Mouse (Mus musculus): Measurements from ENCODE around the gene Efnb3. TPM values are rescaled to one million over a fixed set of nuclear protein-coding genes. Genes with fewer than 3 reads are reported as not detected.

Gene Efnb3
- polyA plus RNA-seq (2017; shearing (Covaris generic)): not detected

DNA sequence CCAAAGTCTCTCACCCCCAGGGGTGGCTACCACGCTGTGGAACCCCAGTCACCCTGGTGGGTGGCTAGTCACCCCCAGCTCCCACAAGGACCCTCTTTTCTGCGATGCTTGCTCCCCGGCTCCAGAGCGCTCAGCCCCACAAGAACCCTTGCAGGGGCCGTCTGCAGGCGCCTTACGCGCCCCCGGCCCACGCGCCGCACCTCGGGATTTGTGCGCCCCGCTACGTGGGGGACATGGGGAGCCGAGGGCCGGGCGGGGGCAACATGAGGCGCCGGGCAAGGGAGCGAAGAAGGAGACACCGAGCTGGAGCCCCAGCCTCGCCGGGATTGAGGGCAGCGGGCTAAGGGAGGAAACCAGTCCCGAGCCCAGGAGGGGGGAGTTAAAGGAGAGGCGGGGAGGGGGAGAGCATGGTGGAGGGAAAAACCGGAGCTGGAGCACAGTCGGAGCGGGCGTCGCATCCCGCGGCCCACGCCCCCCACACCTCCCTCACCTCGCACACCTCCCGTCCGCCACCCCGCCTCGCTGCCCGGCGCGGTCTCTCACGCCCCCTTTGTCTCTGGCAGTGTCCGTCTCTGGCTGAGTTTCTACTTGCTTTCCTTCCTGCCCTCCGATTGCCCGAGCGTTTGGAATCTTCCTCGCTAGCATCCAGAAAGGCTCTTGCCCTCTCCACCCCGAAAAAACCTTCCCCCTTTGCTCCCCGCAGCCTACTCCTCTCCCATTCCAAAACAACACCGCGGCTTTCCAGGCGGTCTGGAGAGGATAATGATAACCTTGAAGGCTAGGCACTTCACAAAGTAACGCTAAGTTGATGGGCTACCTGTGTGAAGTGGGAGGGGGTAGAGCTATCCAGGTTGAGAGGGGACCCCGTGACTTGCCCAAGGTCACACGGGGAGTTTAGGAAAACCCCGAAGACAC, at the start of gene Efnb3:
Gene Efnb3, minus strand, starts transcription at position 355 of the 915 bp plus-strand sequence.

DNA sequence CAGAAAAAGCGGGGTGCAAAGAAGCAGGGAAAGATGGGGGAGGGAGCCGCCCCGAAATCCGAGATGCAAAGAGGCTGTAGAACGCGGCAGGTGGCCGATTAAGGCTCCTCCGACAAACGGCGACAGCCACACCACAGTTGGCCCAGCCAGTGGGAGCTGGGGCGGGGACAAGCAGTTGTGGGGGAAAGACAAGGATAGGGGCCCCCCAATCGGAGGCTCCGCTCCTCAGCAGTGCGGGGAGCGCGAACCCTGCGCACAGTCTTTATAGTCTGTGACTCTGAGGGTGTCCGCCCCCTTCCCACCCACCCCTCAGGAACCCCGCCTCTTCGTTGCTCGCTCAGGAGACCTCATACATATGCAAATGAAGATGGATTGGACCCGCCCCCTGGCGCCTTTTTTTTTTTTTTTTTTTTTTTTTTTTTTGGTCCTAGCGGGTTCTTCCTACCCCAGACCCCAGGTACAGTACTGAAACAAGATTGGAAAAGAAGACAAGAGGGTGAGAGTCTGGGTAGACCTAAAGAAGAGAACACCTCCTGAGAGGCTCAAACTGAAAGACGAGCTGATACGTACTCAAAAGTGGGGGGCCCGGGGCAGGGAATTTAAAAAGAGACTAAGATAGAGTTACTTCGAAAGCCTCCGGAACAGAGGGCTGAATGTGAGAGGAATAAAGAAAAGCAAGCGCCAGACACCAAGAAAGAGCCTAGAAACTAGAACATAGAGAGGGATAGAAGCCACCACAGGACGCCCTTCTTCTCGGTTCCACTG, 45.9 kb upstream of the Efnb3 start, which contains the start of gene Atp1b2:
Gene Atp1b2, minus strand, starts transcription at position 217 of the 765 bp plus-strand sequence.

DNA sequence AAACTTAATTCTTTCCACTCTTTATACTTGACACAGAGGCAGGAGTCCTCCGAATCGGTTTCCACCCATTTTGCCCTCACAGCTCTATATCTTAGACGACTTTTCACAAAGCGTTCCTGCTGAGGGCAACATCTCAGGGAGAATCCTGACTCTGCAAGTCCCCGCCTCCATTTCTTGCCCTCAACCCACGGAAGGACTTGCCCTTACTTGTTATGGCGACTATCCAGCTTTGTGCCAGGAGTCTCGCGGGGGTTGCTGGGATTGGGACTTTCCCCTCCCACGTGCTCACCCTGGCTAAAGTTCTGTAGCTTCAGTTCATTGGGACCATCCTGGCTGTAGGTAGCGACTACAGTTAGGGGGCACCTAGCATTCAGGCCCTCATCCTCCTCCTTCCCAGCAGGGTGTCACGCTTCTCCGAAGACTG, 20.1 kb upstream of the Efnb3 start, which contains the start of the genes Wrap53 and Trp53:
Gene Wrap53, minus strand, starts transcription at position 165 of the 424 bp plus-strand sequence.
Gene Trp53, plus strand, starts transcription at position 269 of the 424 bp plus-strand sequence.

DNA sequence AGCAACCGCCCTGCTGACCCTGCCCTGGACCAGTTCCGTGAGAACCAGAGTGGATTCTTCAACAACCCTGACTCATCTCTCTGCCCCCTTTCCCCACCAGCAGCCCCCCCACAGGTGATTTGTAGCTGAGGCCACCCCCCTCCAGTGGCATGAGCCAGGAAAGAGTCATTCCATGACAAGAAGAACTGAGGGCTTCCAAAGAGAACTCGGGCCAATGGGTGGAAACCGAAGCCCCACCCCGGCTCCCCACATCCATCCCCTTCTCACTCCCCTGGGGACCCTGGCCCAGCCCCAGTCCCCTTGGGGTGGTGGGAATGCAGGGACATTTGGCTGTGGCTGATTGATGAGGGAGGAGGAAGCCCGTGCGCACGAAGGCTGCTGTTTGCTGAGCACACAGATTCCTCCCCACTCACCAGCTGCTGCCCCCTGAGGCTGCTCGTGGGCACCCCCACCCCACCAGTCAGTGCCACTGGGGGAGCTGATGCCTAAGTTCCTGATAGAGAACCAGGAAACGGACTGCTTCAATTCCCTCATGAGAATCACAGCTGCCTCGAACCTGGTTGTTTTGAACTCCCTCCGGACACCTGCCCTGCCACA, 10.8 kb downstream of the Efnb3 start, which contains the start of gene Dnah2:
Gene Dnah2, minus strand, starts transcription at position 51 of the 597 bp plus-strand sequence.

Other genes starting within 250 kb of the Efnb3 start
- gene Cntrob, start 236.4 kb downstream of the Efnb3 start, polyA plus RNA-seq (2017; shearing (Covaris generic)): 9.3 TPM
- 44.3 TPM for gene Trappc1, start 236.2 kb downstream of the Efnb3 start, polyA plus RNA-seq (2017; shearing (Covaris generic))
- 1.2 TPM for gene Kcnab3, start 233.9 kb downstream of the Efnb3 start, polyA plus RNA-seq (2017; shearing (Covaris generic))
- gene Rnf227, start 219.7 kb downstream of the Efnb3 start, polyA plus RNA-seq (2017; shearing (Covaris generic)): 2.1 TPM
- gene Chd3, start 190.8 kb downstream of the Efnb3 start, polyA plus RNA-seq (2017; shearing (Covaris generic)): 74.2 TPM
- gene Naa38, start 164.7 kb downstream of the Efnb3 start, polyA plus RNA-seq (2017; shearing (Covaris generic)): 46.8 TPM
- 38.9 TPM for gene Cyb5d1, start 164.6 kb downstream of the Efnb3 start, polyA plus RNA-seq (2017; shearing (Covaris generic))
- gene Tmem88, start 162.0 kb downstream of the Efnb3 start, polyA plus RNA-seq (2017; shearing (Covaris generic)): 2.6 TPM
- gene Kdm6b, start 146.5 kb downstream of the Efnb3 start, polyA plus RNA-seq (2017; shearing (Covaris generic)): 49.6 TPM
- not detected for gene Dnah2, start 11.1 kb downstream of the Efnb3 start, polyA plus RNA-seq (2017; shearing (Covaris generic))
- 11.0 TPM for gene Wrap53, start 20.1 kb upstream of the Efnb3 start, polyA plus RNA-seq (2017; shearing (Covaris generic))
- 180 TPM for gene Trp53, start 20.2 kb upstream of the Efnb3 start, polyA plus RNA-seq (2017; shearing (Covaris generic))
- gene Atp1b2, start 45.7 kb upstream of the Efnb3 start, polyA plus RNA-seq (2017; shearing (Covaris generic)): not detected
- gene Shbg, start 57.7 kb upstream of the Efnb3 start, polyA plus RNA-seq (2017; shearing (Covaris generic)): not detected
- gene Sat2, start 61.8 kb upstream of the Efnb3 start, polyA plus RNA-seq (2017; shearing (Covaris generic)): not detected
- 70.3 TPM for gene Fxr2, start 72.8 kb upstream of the Efnb3 start, polyA plus RNA-seq (2017; shearing (Covaris generic))
- not detected for gene Sox15, start 95.1 kb upstream of the Efnb3 start, polyA plus RNA-seq (2017; shearing (Covaris generic))
- gene Mpdu1, start 102.4 kb upstream of the Efnb3 start, polyA plus RNA-seq (2017; shearing (Covaris generic)): 39.4 TPM
- gene Cd68, start 105.9 kb upstream of the Efnb3 start, polyA plus RNA-seq (2017; shearing (Covaris generic)): 4.3 TPM
- gene Eif4a1, start 112.2 kb upstream of the Efnb3 start, polyA plus RNA-seq (2017; shearing (Covaris generic)): 908 TPM
- gene Senp3, start 121.9 kb upstream of the Efnb3 start, polyA plus RNA-seq (2017; shearing (Covaris generic)): 32.0 TPM
- gene Tnfsf13, start 125.6 kb upstream of the Efnb3 start, polyA plus RNA-seq (2017; shearing (Covaris generic)): not detected
- gene Tnfsf12, start 135.6 kb upstream of the Efnb3 start, polyA plus RNA-seq (2017; shearing (Covaris generic)): not detected
- gene Tnfsfm13, start 135.9 kb upstream of the Efnb3 start, polyA plus RNA-seq (2017; shearing (Covaris generic)): not detected
- gene Polr2a, start 198.4 kb upstream of the Efnb3 start, polyA plus RNA-seq (2017; shearing (Covaris generic)): 60.5 TPM
- gene Slc35g3, start 201.8 kb upstream of the Efnb3 start, polyA plus RNA-seq (2017; shearing (Covaris generic)): not detected
- gene Zbtb4, start 205.7 kb upstream of the Efnb3 start, polyA plus RNA-seq (2017; shearing (Covaris generic)): 7.6 TPM
- 1.4 TPM for gene Chrnb1, start 235.7 kb upstream of the Efnb3 start, polyA plus RNA-seq (2017; shearing (Covaris generic))
- gene Fgf11, start 241.7 kb upstream of the Efnb3 start, polyA plus RNA-seq (2017; shearing (Covaris generic)): not detected
- gene Tmem102, start 245.4 kb upstream of the Efnb3 start, polyA plus RNA-seq (2017; shearing (Covaris generic)): not detected

Data from effector memory CD4-positive, alpha-beta T cell, adult 5 months (primary cell).